Mouse (Mus musculus) midbrain, embryonic 13.5 days (tissue): ENCODE data around the gene Acad8. TPM values are rescaled to one million over a fixed set of nuclear protein-coding genes. Genes with fewer than 3 reads are reported as not detected.

Source experiments
- ATAC-seq: fragments of 200-750 bp; cut with Nextera tagmentation; 2 replicates; pipeline ENCODE4 v1.8.0; 2017; ENCODE audit warnings: mild to moderate bottlenecking, moderate TSS enrichment, moderate library complexity
- H3K27ac ChIP-seq: fragments of 300-500 bp; sonication (generic); 2 replicates; pipeline ENCODE4 v1.5.1; 2015; ENCODE audit warnings: inconsistent platforms, mild to moderate bottlenecking, moderate library complexity
- H3K27me3 ChIP-seq: fragments of 300-500 bp; sonication (generic); 2 replicates; pipeline ENCODE4 v1.6.1; 2015; ENCODE audit warnings: mild to moderate bottlenecking, inconsistent platforms
- H3K36me3 ChIP-seq: fragments of 300-500 bp; sonication (generic); 2 replicates; pipeline ENCODE4 v1.6.1; 2015; ENCODE audit warnings: mild to moderate bottlenecking, inconsistent platforms
- H3K4me1 ChIP-seq: fragments of 300-500 bp; sonication (generic); replicated peaks from 2 replicates; pipeline ENCODE4 v1.6.1; 2015; ENCODE audit warnings: inconsistent platforms
- H3K4me2 ChIP-seq: fragments of 300-500 bp; sonication (generic); replicated peaks from 2 replicates; pipeline ENCODE4 v1.6.1; 2015; ENCODE audit warnings: moderate library complexity, mild to moderate bottlenecking, inconsistent platforms
- H3K4me3 ChIP-seq: fragments of 300-500 bp; sonication (generic); replicated peaks from 2 replicates; pipeline ENCODE4 v1.5.1; 2015; ENCODE audit warnings: mild to moderate bottlenecking, inconsistent platforms
- H3K9ac ChIP-seq: fragments of 300-500 bp; sonication (generic); replicated peaks from 2 replicates; pipeline ENCODE4 v1.6.1; 2015; ENCODE audit warnings: mild to moderate bottlenecking, inconsistent platforms
- H3K9me3 ChIP-seq: fragments of 300-500 bp; sonication (generic); 2 replicates; pipeline ENCODE4 v1.6.1; 2016; ENCODE audit warnings: mild to moderate bottlenecking, inconsistent platforms
- WGBS: fragments of 180-500 bp; shearing (Covaris S2); methylation state at CpG from one replicate; pipeline ENCODE4 v1.1.7; 2015; 5-methylcytosine and 5-hydroxymethylcytosine counted together
- polyA plus RNA-seq: library from polyadenylated mRNA; unstranded; fragments of >200 nt; fragmentation: Nextera tagmentation; extraction: Ambion mirVana; gene quantifications from 2 replicates; pipeline ENCODE4 v1.2.1, GENCODE M21; 2015

Acad8 gene
- polyA plus RNA-seq, 1 experiment from 2014 or later, result 35.7 TPM

DNA sequence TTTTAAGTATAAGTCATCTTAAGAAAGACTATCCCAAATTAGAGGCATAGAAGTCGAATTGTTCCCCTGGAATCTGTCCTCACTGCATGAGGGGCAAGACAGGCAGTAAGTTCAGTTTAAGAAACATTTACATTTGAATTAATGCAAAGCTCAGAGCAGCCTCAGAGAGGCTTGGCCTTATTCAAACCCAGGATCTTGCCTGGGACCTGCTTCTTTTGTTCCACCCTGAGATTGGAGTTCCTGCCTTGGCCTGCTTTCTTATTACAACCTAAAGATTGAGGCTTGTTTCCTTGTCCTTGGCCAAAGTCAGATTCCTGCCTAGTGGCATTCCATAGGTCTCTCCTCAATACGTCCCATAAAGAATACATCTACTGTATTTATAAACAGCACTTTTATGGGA lies 51.6 kb downstream of the Acad8 start:
- no peak overlapping the region for H3K27ac ChIP-seq
- no peaks in the 10 kb centered on the region for H3K27me3 ChIP-seq
- peaks cover 4% of the 10 kb centered on the region; the same call in 1 of the 2 replicates for H3K9me3 ChIP-seq
- H3K4me3 ChIP-seq, result no peak overlapping the region
- 62% methylated on average over 2 of the region's 2 CpGs for WGBS
- no peaks in the 10 kb centered on the region for H3K4me1 ChIP-seq
- no peak overlapping the region for H3K9ac ChIP-seq
- H3K4me2 ChIP-seq, result no peak overlapping the region
- H3K36me3 ChIP-seq, result no peaks in the 10 kb centered on the region
- no peak for ATAC-seq

DNA sequence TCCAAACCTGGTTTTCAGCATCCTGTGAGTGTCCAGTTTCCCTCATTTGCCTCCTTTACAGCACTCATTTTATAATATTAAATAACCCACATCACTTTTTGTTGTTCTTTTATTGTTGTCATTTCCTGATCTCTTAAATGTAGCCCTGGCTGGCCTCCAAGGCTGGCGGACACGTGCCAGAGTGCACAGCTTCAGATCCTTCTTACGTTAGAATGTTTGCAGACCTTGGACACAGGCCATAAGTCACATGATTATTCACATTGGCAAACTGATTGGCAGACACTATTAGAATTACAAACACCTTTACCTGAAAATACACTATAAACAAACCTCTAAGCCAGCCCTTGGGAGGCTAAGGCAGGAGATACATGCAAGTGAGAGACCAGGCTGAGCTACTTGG lies 75.2 kb downstream of the Acad8 start:
- Histone ChIP-seq H3K4me3 (no peak overlapping the region), H3K9me3 (no peaks in the 10 kb centered on the region), H3K4me2 (no peak overlapping the region), H3K9ac (no peak overlapping the region), H3K4me1 (no peaks in the 10 kb centered on the region), H3K27ac (no peak overlapping the region), H3K27me3 (no peaks in the 10 kb centered on the region), H3K36me3 (no peaks in the 10 kb centered on the region)
- no peak for ATAC-seq
- 78% methylated on average over 3 of the region's 3 CpGs for WGBS

Other genes starting within 250 kb of the Acad8 start
- 2.0 and 2.5 TPM in 2 replicates for gene Glb1l2, start 193.1 kb downstream of the Acad8 start, polyA plus RNA-seq
- gene Glb1l3, start 138.7 kb downstream of the Acad8 start, polyA plus RNA-seq, result not detected in 2 replicates
- 0.09 TPM in 1 of 2 replicates, not detected in the other for gene Gm1110, start 76.5 kb downstream of the Acad8 start, polyA plus RNA-seq
- gene Thyn1, start 144 bp upstream of the Acad8 start, polyA plus RNA-seq, result 126 and 136 TPM in 2 replicates
- gene Vps26b, start 30.5 kb upstream of the Acad8 start, polyA plus RNA-seq, result 63.9 and 69.4 TPM in 2 replicates
- gene Ncapd3, start 30.6 kb upstream of the Acad8 start, polyA plus RNA-seq, result 21.1 and 21.7 TPM in 2 replicates
- 99.8 and 103 TPM in 2 replicates for gene Jam3, start 155.9 kb upstream of the Acad8 start, polyA plus RNA-seq